Mouse (Mus musculus) megakaryocyte, embryonic 14.5 days (primary cell): ENCODE measurements around the gene Otub2. TPM values are rescaled to one million over a fixed set of nuclear protein-coding genes. Genes with fewer than 3 reads are reported as not detected.
A peak's percentile ranks its signal among the peaks of the same experiment; 100 is the strongest.

ENCODE experiments used
- H3K27me3 ChIP-seq: replicated peaks from 2 replicates; pipeline ENCODE3; 2012; ENCODE audit warnings: inconsistent platforms
- H3K36me3 ChIP-seq: replicated peaks from 2 replicates; pipeline ENCODE3; 2012; ENCODE audit warnings: low read length, inconsistent platforms, mixed read lengths
- H3K4me1 ChIP-seq: 2 replicates; pipeline ENCODE4 v1.6.1; 2012; ENCODE audit warnings: inconsistent platforms
- H3K4me3 ChIP-seq: replicated peaks from 2 replicates; pipeline ENCODE3; 2012; ENCODE audit warnings: moderate library complexity, mild to moderate bottlenecking, inconsistent platforms
- H3K9me3 ChIP-seq: 2 replicates; pipeline ENCODE4 v1.6.1; 2012; ENCODE audit warnings: inconsistent platforms
- FLI1 ChIP-seq: IDR thresholded peaks from 2 replicates; pipeline ENCODE4 v1.6.1; 2012; ENCODE audit warnings: low read length, inconsistent platforms, mixed read lengths
- GATA1 ChIP-seq: IDR thresholded peaks from 3 replicates; pipeline ENCODE4 v1.6.1; 2012; ENCODE audit warnings: mixed read lengths, low read length, inconsistent platforms, borderline replicate concordance
- polyA plus RNA-seq: library from polyadenylated mRNA; stranded (reverse); fragments of >175 nt; gene quantifications from 2 replicates; pipeline ENCODE4 v1.2.3, GENCODE M21; 2012; ENCODE audit warnings: low replicate concordance; ENCODE audit not compliant: insufficient read depth

Gene Otub2
- 0.66 and 0.79 TPM in 2 replicates for polyA plus RNA-seq

GRCm38 (mm10) chr12:103388505-103389347, at the start of gene Otub2:
Gene Otub2, plus strand, starts transcription at chr12:103388682.
- H3K27me3 ChIP-seq: no peaks in the 10 kb centered on the region
- H3K36me3 ChIP-seq: peaks cover 6% of the 10 kb centered on the region
- TF ChIP-seq GATA1 (no peak), FLI1 (no peak)
- H3K9me3 ChIP-seq: no peaks in the 10 kb centered on the region
- peak within 1 kb of the TSS; percentile 95 for H3K4me3 ChIP-seq
- H3K4me1 ChIP-seq: peaks cover 79% of the 10 kb centered on the region

GRCm38 (mm10) chr12:103341212-103341611, 47.3 kb upstream of the Otub2 start:
- Histone ChIP-seq H3K27me3 (peaks cover 78% of the 10 kb centered on the region), H3K4me3 (no peak overlapping the region), H3K36me3 (no peaks in the 10 kb centered on the region), H3K4me1 (peaks cover 46% of the 10 kb centered on the region), H3K9me3 (peaks cover 13% of the 10 kb centered on the region)
- TF ChIP-seq GATA1 (no peak), FLI1 (no peak)

- Histone ChIP-seq H3K4me3 (peak overlapping the region; percentile 54), H3K27me3 (peaks cover 75% of the 10 kb centered on the region), H3K4me1 (peaks cover 31% of the 10 kb centered on the region), H3K9me3 (peaks cover 13% of the 10 kb centered on the region), H3K36me3 (no peaks in the 10 kb centered on the region)
- TF ChIP-seq GATA1 (no peak), FLI1 (no peak)
Observed at GRCm38 (mm10) chr12:103343456-103343855, 45.0 kb upstream of the Otub2 start.

GRCm38 (mm10) chr12:103344934-103345333, 43.5 kb upstream of the Otub2 start:
- Histone ChIP-seq H3K4me3 (no peak overlapping the region), H3K36me3 (no peaks in the 10 kb centered on the region), H3K9me3 (no peaks in the 10 kb centered on the region), H3K27me3 (peaks cover 63% of the 10 kb centered on the region), H3K4me1 (peaks cover 28% of the 10 kb centered on the region)
- TF ChIP-seq FLI1 (no peak), GATA1 (no peak)

GRCm38 (mm10) chr12:103346945-103347344, 41.5 kb upstream of the Otub2 start:
- TF ChIP-seq GATA1: no peak
- TF ChIP-seq FLI1: no peak
- H3K27me3 ChIP-seq: peaks cover 48% of the 10 kb centered on the region
- H3K36me3 ChIP-seq: no peaks in the 10 kb centered on the region
- H3K4me3 ChIP-seq: peak overlapping the region; percentile 29
- H3K9me3 ChIP-seq: peaks cover 13% of the 10 kb centered on the region; the same call in 1 of the 2 replicates
- peaks cover 14% of the 10 kb centered on the region for H3K4me1 ChIP-seq

- H3K4me1 ChIP-seq: peaks cover 14% of the 10 kb centered on the region
Observed at GRCm38 (mm10) chr12:103347406-103347805, 41.1 kb upstream of the Otub2 start.

GRCm38 (mm10) chr12:103348506-103348905, 40.0 kb upstream of the Otub2 start:
- Histone ChIP-seq H3K27me3 (peaks cover 45% of the 10 kb centered on the region), H3K9me3 (peaks cover 14% of the 10 kb centered on the region; the same call in 1 of the 2 replicates), H3K36me3 (no peaks in the 10 kb centered on the region), H3K4me1 (peaks cover 6% of the 10 kb centered on the region), H3K4me3 (no peak overlapping the region)
- TF ChIP-seq GATA1: no peak
- TF ChIP-seq FLI1: no peak

More at GRCm38 (mm10) chr12:103347406-103347805, 41.1 kb upstream of the Otub2 start:
- Histone ChIP-seq H3K36me3 (no peaks in the 10 kb centered on the region), H3K9me3 (peaks cover 14% of the 10 kb centered on the region; the same call in 1 of the 2 replicates), H3K27me3 (peaks cover 45% of the 10 kb centered on the region), H3K4me3 (no peak overlapping the region)
- TF ChIP-seq FLI1 (no peak), GATA1 (no peak)

GRCm38 (mm10) chr12:103352735-103353134, 35.7 kb upstream of the Otub2 start:
- Histone ChIP-seq H3K4me1 (no peaks in the 10 kb centered on the region), H3K4me3 (no peak overlapping the region), H3K27me3 (peaks cover 47% of the 10 kb centered on the region), H3K9me3 (peaks cover 14% of the 10 kb centered on the region; the same call in 1 of the 2 replicates), H3K36me3 (no peaks in the 10 kb centered on the region)
- no peak for TF ChIP-seq GATA1
- no peak for TF ChIP-seq FLI1

GRCm38 (mm10) chr12:103353538-103353937, 34.9 kb upstream of the Otub2 start:
- Histone ChIP-seq H3K36me3 (no peaks in the 10 kb centered on the region), H3K4me1 (no peaks in the 10 kb centered on the region), H3K4me3 (no peak overlapping the region), H3K9me3 (peaks cover 14% of the 10 kb centered on the region; the same call in 1 of the 2 replicates), H3K27me3 (peaks cover 44% of the 10 kb centered on the region)
- no peak for TF ChIP-seq FLI1
- no peak for TF ChIP-seq GATA1
